Mouse (Mus musculus): ENCODE results near the gene Fam222a.

Fam222a gene

DNA sequence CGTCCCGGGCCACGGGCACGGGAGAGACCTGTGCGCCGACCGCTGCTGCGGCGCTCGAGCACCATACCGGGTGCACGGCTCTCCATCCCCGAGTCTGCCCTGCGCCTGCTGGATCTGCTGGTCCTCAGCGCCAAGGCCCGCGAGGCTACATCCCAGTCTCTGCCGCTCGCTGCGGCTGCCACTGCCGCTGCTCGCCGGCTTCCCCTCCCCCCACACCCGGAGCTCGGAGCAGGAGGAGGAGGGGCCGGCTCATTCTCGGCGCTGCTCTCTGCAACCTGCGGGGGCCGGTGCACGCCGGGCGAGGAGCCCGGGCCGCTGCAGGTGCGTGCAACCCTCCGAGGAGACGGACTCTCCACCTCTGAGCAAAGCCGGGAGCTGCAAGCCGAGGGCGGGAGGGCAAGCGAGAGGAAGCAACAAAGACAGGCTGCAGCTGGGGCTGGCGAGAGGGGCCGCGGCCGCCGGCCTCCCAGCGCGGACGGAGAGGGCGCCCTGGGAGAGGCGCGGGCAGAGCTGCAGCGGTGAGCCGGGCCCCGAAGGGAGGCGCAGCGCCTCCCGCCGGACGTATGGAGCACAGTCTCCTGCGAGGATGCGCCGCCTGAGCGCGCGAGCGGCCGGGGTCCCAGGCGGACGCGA lies at the start of gene Fam222a:
Gene Fam222a, plus strand, starts transcription at position 452 of the 633 bp plus-strand sequence.
- DNase-seq = peak; percentile 64

- no peak for DNase-seq
These were observed 39.5 kb upstream of the Fam222a start for GRCm38 (mm10) chr5:114528355-114528754.

GRCm38 (mm10) chr5:114530337-114530736 lies 37.5 kb upstream of the Fam222a start:
- DNase-seq = no peak

DNA sequence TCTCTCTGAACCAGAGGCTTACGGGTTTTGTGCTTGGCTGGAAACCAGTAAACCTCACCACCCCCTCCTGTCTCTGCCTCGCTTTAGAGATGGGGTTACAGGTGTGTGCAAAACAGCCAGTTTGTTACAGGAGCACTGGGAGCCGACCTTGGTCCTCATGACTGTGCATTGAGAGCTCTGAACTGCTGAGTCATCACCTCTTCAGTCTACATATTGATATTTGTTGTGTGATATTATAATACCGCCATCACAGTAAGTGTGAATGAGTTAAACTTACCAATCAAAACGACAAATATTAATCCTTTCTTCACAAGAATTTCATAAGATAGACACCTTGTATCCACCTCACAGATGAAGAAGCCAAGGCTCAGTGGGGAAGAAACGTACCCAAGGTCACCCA lies 35.8 kb upstream of the Fam222a start:
- DNase-seq = no peak

- no peak for DNase-seq
These were observed 30.4 kb upstream of the Fam222a start for GRCm38 (mm10) chr5:114537308-114538020.

DNA sequence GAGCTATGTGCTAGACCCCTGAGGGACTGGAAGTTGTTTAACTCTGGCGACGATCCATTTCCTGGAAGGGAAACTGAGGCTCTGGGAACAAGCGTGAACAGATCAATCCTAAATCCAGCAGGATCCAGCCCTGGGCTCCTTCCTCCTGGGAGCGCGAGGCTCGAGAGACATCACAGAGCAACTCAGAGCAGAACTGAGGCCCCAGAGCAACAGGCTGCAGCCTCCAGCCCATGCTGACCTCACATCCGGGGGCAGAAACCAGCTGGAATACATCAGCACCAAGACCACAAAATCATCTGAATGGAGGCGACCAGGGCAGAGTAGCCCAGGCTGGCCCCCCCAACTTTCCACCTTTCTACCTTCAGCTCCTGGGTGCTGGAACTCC lies 29.8 kb upstream of the Fam222a start:
- no peak for DNase-seq

GRCm38 (mm10) chr5:114538752-114539151 lies 29.1 kb upstream of the Fam222a start:
- no peak for DNase-seq

- DNase-seq = no peak
These were observed 28.1 kb upstream of the Fam222a start for GRCm38 (mm10) chr5:114539766-114540165.

DNA sequence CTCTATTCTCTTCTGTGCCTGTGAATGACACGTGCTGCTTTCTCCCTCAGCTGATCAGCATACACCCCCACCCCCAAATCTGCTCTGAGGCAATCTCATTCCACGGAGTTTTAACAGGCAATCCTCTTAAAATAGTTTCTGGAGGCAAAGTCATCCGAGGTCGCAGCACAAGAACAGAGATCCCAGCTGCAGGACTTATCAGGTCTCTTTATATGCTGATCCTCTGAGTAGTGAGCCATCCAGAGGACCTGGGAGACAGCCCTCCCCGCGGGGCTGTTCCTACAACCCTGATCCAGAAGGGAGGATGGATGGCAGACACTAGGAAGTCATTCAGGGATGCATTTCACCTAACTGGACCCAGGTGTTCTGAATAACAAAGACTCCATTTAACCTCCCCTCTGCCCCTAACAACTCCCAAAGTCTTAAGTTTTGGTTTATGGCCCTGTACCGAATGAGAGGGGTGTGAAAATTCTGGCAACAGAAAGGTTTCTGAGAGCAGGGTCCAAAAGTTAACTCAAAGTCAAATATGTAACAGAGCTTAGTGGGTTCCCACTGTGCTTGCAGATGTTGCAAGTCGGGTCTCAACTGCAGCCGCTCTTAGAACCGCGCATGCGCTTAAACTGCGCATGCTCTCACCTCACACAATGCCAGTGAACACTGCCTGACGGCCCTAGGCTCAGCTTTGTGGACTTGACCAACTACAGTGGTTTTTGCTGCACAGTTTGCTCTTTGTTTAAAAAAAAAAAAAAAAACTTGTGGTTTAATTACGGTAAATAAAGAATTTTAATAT lies 26.0 kb upstream of the Fam222a start:
- DNase-seq = no peak

DNA sequence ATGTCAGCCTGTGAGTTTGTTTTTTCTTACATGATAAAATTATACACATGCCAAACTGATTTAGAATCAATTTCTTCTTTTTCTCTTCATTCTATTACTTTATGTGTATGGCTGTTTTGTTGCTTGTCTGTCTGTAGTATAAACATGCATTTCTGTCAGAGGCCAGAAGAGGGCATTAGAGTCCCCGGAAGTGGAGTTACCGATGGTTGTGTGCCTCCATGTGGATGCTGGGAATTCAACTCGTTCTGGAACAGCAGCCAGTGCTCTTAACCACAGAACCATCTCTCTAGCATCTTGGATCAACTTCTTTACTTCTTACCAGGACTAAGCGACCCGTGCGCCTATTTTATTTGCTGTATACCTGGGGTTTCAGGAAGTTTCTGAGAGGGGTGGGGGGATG lies 24.2 kb upstream of the Fam222a start:
- DNase-seq = no peak

GRCm38 (mm10) chr5:114544205-114544604 lies 23.6 kb upstream of the Fam222a start:
- no peak for DNase-seq

DNA sequence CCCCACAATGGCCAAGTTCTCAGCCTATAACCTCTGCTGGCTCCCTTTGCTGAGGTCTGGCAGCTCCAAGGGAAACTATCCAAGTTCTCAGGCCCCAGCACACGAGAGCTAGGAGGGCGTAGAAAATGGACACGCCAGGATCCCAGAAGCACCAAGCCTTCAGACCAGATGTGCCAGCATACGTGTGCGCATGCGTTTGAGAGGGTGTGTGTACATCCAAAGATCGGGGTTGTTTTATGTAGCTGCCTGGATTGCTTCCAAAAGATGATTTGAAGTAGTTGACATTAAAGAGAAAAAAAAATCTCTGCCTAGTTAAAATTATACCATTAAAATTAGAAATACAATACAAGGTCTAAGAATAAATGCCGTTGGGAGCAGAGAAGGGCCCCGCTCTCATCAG lies 22.7 kb upstream of the Fam222a start:
- DNase-seq = no peak

DNA sequence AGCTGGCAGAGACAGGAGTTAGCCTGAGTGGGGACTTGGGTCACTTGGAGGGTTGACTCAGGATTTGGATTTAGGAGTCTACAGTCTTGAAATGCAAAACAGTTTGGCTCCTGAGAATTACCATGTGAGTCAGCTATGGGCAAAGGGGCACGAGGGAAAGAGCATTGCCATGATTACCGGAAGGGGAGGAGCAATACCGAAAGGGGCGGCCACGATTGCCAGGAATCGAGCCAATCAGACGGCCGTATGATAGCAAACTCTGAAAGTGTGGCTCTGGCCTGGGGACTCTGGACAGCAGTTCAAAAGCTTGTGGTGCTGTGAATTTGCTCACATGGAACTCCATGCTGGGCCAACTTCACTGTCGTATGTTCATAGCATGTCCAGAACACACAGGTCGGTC lies 18.8 kb upstream of the Fam222a start:
- DNase-seq = no peak

- no peak for DNase-seq
These were observed 18.0 kb upstream of the Fam222a start for GRCm38 (mm10) chr5:114549770-114550169.

DNA sequence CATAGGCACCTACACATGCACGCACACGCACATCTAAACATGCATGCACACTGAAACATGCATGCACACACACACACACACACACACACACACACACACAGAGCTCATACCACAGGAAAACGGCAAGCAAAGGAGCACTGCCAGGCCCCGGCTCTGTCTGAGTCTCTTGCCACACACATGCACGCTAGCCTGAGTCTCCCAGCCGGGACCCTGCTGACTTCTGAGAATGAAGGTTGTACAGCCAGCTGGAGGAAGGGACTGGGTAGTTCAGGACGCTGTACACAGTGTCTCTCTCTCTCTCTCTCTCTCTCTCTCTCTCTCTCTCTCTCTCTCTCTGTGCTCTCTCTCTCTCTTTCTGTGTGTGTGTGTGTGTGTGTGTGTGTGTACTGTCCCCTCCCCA lies 17.4 kb upstream of the Fam222a start:
- DNase-seq = no peak

DNA sequence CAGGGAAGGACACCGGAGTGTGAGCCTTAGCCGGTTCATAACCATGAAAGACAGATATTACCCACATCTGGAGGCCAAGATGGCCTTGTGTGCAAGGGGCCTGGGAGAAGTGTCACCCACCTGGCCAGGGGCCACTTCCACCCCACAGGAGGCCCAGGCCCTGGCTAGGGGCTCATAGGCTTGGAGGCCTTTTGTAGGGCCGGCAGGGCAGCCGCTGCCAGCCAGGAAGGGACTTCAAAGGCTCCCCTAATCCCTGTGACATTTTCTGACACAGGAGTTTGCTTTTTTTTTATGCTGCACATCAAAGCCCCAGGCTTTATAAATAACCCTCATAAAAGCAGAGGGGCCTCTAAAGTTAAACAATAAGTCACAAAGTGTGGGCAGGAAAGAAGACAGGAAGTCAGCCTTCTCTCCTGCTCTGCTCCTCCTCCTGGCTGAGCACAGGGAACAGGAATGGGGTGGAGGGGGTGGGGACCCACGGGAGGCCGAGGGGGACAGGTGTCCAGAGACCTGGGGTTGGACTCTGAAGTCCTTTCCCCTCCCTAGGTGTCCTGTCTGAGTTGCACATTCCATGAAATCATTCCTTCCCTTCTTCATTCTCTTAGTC lies 16.8 kb upstream of the Fam222a start:
- no peak for DNase-seq

GRCm38 (mm10) chr5:114552507-114553208 lies 15.2 kb upstream of the Fam222a start:
- DNase-seq = no peak

DNA sequence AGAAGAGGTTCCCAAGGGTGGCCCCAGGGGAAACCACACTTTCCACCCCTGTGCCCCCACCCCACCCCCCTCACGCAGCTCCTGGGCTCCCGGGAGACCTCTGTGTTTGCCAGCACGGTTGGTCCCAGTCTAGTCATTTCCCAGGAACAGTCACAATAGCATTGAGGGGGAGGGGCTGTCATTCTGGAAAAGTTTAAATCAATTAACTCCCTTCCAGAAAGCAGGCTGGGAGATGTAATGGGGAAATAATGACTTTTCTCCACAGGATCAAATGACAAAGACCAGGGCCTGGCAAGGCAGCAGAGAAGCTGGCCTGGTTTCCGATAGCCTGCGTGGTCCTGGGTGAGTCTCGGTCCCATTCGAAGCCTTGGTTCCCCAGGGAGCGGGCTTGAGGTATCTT lies 14.1 kb upstream of the Fam222a start:
- DNase-seq = no peak

DNA sequence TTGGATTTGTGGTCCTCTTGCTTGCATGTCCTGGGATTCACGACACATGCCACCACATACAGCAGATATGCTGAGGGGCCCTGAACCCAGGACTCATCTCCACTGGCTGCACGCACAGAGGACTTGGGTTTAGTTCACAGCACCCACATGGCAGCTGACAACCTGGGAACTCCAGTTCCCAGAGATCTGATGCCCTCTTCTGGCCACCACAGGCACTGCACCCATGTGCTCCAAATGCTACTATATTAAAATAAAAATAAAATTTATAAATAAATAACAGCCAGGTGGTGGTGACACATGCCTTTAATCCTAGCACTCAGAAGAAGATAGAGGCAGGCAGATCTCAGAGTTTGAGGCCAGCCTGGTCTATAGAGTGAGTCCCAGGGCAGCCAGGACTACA lies 12.4 kb upstream of the Fam222a start:
- no peak for DNase-seq

- no peak for DNase-seq
These were observed 11.7 kb upstream of the Fam222a start for GRCm38 (mm10) chr5:114556109-114556508.

GRCm38 (mm10) chr5:114557765-114558731 lies 9.8 kb upstream of the Fam222a start:
- DNase-seq = peak; percentile 70

DNA sequence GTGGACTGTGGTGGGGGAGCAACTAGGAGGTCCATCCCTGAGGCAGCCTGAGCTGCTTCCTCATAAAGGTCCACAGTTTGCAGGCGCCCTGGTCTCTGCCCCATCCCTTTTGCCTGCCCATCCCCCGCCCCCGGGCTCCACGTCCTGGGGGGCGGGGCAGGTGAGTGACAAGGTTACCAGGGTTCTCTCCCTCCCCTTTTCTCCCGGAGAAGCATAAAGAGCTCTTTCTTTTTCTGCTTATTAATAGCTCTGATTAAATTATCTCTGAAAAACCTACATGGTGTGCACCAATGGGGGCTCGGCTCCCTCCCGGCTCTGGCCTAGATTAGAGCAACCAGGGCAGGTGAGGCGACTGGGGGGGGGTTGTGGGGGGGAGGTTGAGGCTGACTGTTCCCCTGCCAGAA lies 7.3 kb upstream of the Fam222a start:
- peak; percentile 71 for DNase-seq

All from liver (tissue).